Mouse (Mus musculus) MEL (cell line): ENCODE data around the gene Rac2. TPM values are rescaled to one million over a fixed set of nuclear protein-coding genes. Genes with fewer than 3 reads are reported as not detected.

ENCODE experiments used
- DNase-seq: peaks from one replicate; pipeline ENCODE4 v3.0.0; 2011; ENCODE audit warnings: low read depth, low spot score
- H3K27ac ChIP-seq: 2 replicates; pipeline ENCODE4 v1.5.1; 2012; ENCODE audit warnings: low read depth, mild to moderate bottlenecking, control low read depth, low read length, moderate library complexity; ENCODE audit not compliant: control insufficient read depth
- H3K27me3 ChIP-seq, 2 experiments: fragments of 150-350 bp in 1 of 2; sonication (generic) in 1 of 2; 2 replicates each; pipeline ENCODE4 v1.6.1; 2012; ENCODE audit warnings: low read length in 2 of 2, mild to moderate bottlenecking in 2 of 2, improper control_type of control experiment in 1 of 2, moderate library complexity in 1 of 2; ENCODE audit not compliant: insufficient read depth in 2 of 2, control insufficient read depth in 1 of 2
- H3K36me3 ChIP-seq, 2 experiments: 2 replicates each; pipeline ENCODE4 v1.6.1; 2012 to 2014; ENCODE audit warnings: low read length in 2 of 2, improper control_type of control experiment in 1 of 2, inconsistent platforms in 1 of 2, mild to moderate bottlenecking in 1 of 2; ENCODE audit not compliant: insufficient read depth in 2 of 2, control insufficient read depth in 1 of 2
- H3K4me1 ChIP-seq, 2 experiments: fragments of 150-350 bp in 1 of 2; sonication (generic) in 1 of 2; 2 replicates each; pipeline ENCODE4 v1.6.1; 2012; ENCODE audit warnings: low read length in 2 of 2, improper control_type of control experiment in 1 of 2, mild to moderate bottlenecking in 1 of 2; ENCODE audit not compliant: insufficient read depth in 2 of 2, control insufficient read depth in 1 of 2
- H3K4me3 ChIP-seq, 2 experiments: fragments of 150-350 bp in 1 of 2; sonication (generic) in 1 of 2; 2 replicates each; pipeline ENCODE4 v1.5.1; 2012; ENCODE audit warnings: low read depth in 2 of 2, low read length in 2 of 2, mild to moderate bottlenecking in 2 of 2, moderate library complexity in 2 of 2, control low read depth in 1 of 2, improper control_type of control experiment in 1 of 2; ENCODE audit not compliant: control insufficient read depth in 1 of 2, insufficient read depth in 1 of 2
- H3K79me2 ChIP-seq: 2 replicates; pipeline ENCODE4 v1.6.1; 2012; ENCODE audit warnings: mild to moderate bottlenecking, low read length, moderate library complexity; ENCODE audit not compliant: control insufficient read depth, poor library complexity, insufficient read depth
- H3K9ac ChIP-seq: 2 replicates; pipeline ENCODE4 v1.6.1; 2012; ENCODE audit warnings: low read depth, mild to moderate bottlenecking, control low read depth, low read length, moderate library complexity; ENCODE audit not compliant: control insufficient read depth, poor library complexity, severe bottlenecking
- H3K9me3 ChIP-seq: fragments of 150-350 bp; sonication (generic); replicated peaks from 2 replicates; pipeline ENCODE4 v1.6.1; 2012; ENCODE audit warnings: mild to moderate bottlenecking, low read length, improper control_type of control experiment, moderate library complexity; ENCODE audit not compliant: insufficient read depth
- BHLHE40 ChIP-seq: IDR thresholded peaks from 2 replicates; pipeline ENCODE4 v1.6.1; 2012; ENCODE audit warnings: low read depth, mild to moderate bottlenecking, inconsistent platforms, low read length, improper control_type of control experiment, borderline replicate concordance
- CHD1 ChIP-seq: IDR thresholded peaks from 2 replicates; pipeline ENCODE4 v1.6.1; 2012; ENCODE audit warnings: low read depth, mild to moderate bottlenecking, inconsistent platforms, low read length, improper control_type of control experiment
- CHD2 ChIP-seq: IDR thresholded peaks from 2 replicates; pipeline ENCODE4 v1.6.1; 2011; ENCODE audit warnings: low read length, improper control_type of control experiment
- ELF1 ChIP-seq: IDR thresholded peaks from 2 replicates; pipeline ENCODE4 v1.6.1; 2014; ENCODE audit warnings: low read depth, mild to moderate bottlenecking, inconsistent platforms, low read length, improper control_type of control experiment, moderate library complexity
- MAFK ChIP-seq: IDR thresholded peaks from 2 replicates; pipeline ENCODE4 v1.6.1; 2011; ENCODE audit warnings: low read depth, mild to moderate bottlenecking, low read length, improper control_type of control experiment, borderline replicate concordance
- MYB ChIP-seq: IDR thresholded peaks from 2 replicates; pipeline ENCODE4 v1.6.1; 2011; ENCODE audit warnings: mild to moderate bottlenecking, low read depth, low read length, improper control_type of control experiment
- NRF1 ChIP-seq: IDR thresholded peaks from 2 replicates; pipeline ENCODE4 v1.6.1; 2014; ENCODE audit warnings: low read depth, mild to moderate bottlenecking, inconsistent platforms, low read length, improper control_type of control experiment, moderate library complexity; ENCODE audit not compliant: poor library complexity, insufficient read depth, severe bottlenecking
- RAD21 ChIP-seq: IDR thresholded peaks from 2 replicates; pipeline ENCODE4 v1.6.1; 2011; ENCODE audit warnings: mild to moderate bottlenecking, low read depth, low read length, improper control_type of control experiment
- TAL1 ChIP-seq: IDR thresholded peaks from 2 replicates; pipeline ENCODE4 v1.6.1; 2012; ENCODE audit warnings: mild to moderate bottlenecking, inconsistent platforms, low read length, moderate library complexity, mixed read lengths
- TCF12 ChIP-seq: IDR thresholded peaks from 2 replicates; pipeline ENCODE4 v1.6.1; 2014; ENCODE audit warnings: low read depth, mild to moderate bottlenecking, inconsistent platforms, low read length, improper control_type of control experiment, moderate library complexity
- UBTF ChIP-seq: IDR thresholded peaks from 2 replicates; pipeline ENCODE4 v1.6.1; 2012; ENCODE audit warnings: low read depth, mild to moderate bottlenecking, inconsistent platforms, low read length, improper control_type of control experiment, moderate library complexity, borderline replicate concordance; ENCODE audit not compliant: insufficient read depth
- ZC3H11A ChIP-seq: IDR thresholded peaks from 2 replicates; pipeline ENCODE4 v1.6.1; 2012; ENCODE audit warnings: low read depth, mild to moderate bottlenecking, inconsistent platforms, low read length, improper control_type of control experiment
- ZKSCAN1 ChIP-seq: IDR thresholded peaks from 2 replicates; pipeline ENCODE4 v1.6.1; 2012; ENCODE audit warnings: low read depth, mild to moderate bottlenecking, inconsistent platforms, low read length, improper control_type of control experiment, moderate library complexity
- polyA plus RNA-seq, 2 experiments: library from polyadenylated mRNA; stranded (reverse) in 1 of 2; unstranded in 1 of 2; fragments of >175 nt in 1 of 2; fragments of >200 nt in 1 of 2; gene quantifications; 2 replicates each; pipeline versions ENCODE4 v1.2.1 to v1.2.4; 2012; ENCODE audit warnings: low replicate concordance in 2 of 2, low read depth in 1 of 2; ENCODE audit not compliant: insufficient read length in 2 of 2, insufficient read depth in 1 of 2, missing spikeins in 1 of 2
- total RNA-seq: library from RNA; depleted of rRNA; stranded (reverse); fragments of 300-350 nt; gene quantifications from 2 replicates; pipeline ENCODE4 v1.2.3, GENCODE M21; 2012

Gene Rac2
- total and polyA plus RNA-seq, 3 experiments, result 257 to 881 (median 772) TPM

GRCm38 (mm10) chr15:78593896-78594425, 21.4 kb upstream of the Rac2 start:
- Histone ChIP-seq H3K9me3 (no peaks in the 10 kb centered on the region), H3K27ac (no peak overlapping the region)
- TF ChIP-seq CHD1 (no peak), ZC3H11A (no peak), ZKSCAN1 (no peak), MYB (no peak)
- TF ChIP-seq, all 39 proteins: peak for 0
- Histone ChIP-seq H3K4me1 (peaks cover 0 to 11% of the 10 kb centered on the region in 2 experiments; a peak in 2 of 4 replicates), H3K79me2 (no peaks in the 10 kb centered on the region), H3K27me3 (no peaks in the 10 kb centered on the region), H3K9ac (no peak overlapping the region), H3K4me3 (no peak overlapping the region), H3K36me3 (no peaks in the 10 kb centered on the region)
- no peak for DNase-seq

GRCm38 (mm10) chr15:78592452-78592968, 19.9 kb upstream of the Rac2 start:
- peaks cover 0 to 8% of the 10 kb centered on the region in 2 experiments; a peak in 2 of 4 replicates for H3K4me1 ChIP-seq
- no peak for DNase-seq
- no peaks in the 10 kb centered on the region for H3K79me2 ChIP-seq
- no peaks in the 10 kb centered on the region for H3K36me3 ChIP-seq
- TF ChIP-seq NRF1, result no peak
- no peak for TF ChIP-seq RAD21
- TF ChIP-seq ZKSCAN1, result no peak
- TF ChIP-seq BHLHE40, result no peak
- no peak for TF ChIP-seq ELF1
- no peak for TF ChIP-seq CHD2
- TF ChIP-seq MAFK, result no peak
- no peak for TF ChIP-seq UBTF
- TF ChIP-seq TAL1, result no peak
- TF ChIP-seq TCF12, result no peak
- no peaks in the 10 kb centered on the region for H3K9me3 ChIP-seq
- no peaks in the 10 kb centered on the region for H3K27me3 ChIP-seq
- no peak overlapping the region for H3K9ac ChIP-seq
- H3K27ac ChIP-seq, result no peak overlapping the region
- no peak overlapping the region for H3K4me3 ChIP-seq
